Mouse (Mus musculus) granulocyte monocyte progenitor cell, adult 5-6 weeks (primary cell): Measurements from ENCODE around the gene Galnt17. TPM values are rescaled to one million over a fixed set of nuclear protein-coding genes. Genes with fewer than 3 reads are reported as not detected.

Experiments
- ATAC-seq: replicated peaks from 2 replicates; pipeline ENCODE4 v1.8.0; 2016; ENCODE audit warnings: mild to moderate bottlenecking, moderate TSS enrichment, inconsistent platforms; ENCODE audit not compliant: poor library complexity, severe bottlenecking
- total RNA-seq, 2 experiments: library from RNA; stranded (forward) in 1 of 2; stranded (reverse) in 1 of 2; fragments of 200-712, 200-1000 nt in 1 of 2; fragments of >200 nt in 1 of 2; fragmentation: Nextera tagmentation in 1 of 2; gene quantifications; 2 replicates each; pipeline ENCODE4 v1.2.3; 2014 to 2017

The Galnt17 gene
- total RNA-seq (2014; fragmentation: Nextera tagmentation) (not detected in 2 replicates), total RNA-seq (2017) (not detected in 2 replicates)

- ATAC-seq = no peak
Measured at GRCm38 (mm10) chr5:131308397-131308796, at the start of gene Galnt17. Gene Galnt17, minus strand, starts transcription at chr5:131308497.

- ATAC-seq = no peak
Measured at GRCm38 (mm10) chr5:131334536-131334935, 26.2 kb upstream of the Galnt17 start.

- ATAC-seq = no peak
Measured at GRCm38 (mm10) chr5:131321286-131321685, 13.0 kb upstream of the Galnt17 start.

DNA sequence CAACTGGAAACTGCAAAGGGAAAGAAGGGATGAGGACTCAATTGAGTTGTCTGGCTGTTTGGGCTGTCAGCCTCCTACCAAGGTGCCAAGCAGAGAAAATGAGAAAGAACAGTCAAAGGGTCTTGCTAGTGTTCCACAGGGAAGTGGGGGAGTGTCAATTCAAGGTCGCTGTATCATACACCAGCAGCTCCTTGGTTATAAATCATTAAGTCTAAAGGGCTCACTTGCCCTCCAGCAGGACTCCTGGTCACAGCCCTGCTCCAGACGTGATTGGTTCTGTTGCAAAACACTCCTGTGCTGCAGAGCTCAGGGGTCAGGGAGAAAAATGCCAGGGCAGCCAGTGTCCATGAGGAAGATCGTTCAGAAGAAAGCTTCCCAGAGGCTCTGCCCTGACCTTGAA, 11.3 kb upstream of the Galnt17 start:
- no peak for ATAC-seq

DNA sequence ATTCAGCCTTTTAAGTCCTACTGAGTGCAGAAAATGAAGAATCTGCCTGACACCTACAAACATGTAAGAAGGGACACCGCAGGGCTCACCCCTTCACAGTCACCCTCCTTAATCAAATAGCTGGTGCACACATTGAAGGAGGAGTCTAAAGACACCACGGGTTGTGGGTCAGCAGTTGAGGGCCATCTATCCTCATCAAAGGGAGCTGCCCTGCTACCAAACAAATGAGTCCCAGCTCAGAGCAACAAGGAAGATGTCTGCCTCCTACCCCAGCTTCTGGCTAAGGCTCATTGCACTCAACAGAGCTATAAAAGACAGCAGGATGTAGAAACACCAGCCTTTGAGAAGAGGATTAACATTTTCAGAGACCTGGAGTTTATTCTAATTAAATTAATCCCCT, 10.8 kb upstream of the Galnt17 start:
- ATAC-seq = no peak

DNA sequence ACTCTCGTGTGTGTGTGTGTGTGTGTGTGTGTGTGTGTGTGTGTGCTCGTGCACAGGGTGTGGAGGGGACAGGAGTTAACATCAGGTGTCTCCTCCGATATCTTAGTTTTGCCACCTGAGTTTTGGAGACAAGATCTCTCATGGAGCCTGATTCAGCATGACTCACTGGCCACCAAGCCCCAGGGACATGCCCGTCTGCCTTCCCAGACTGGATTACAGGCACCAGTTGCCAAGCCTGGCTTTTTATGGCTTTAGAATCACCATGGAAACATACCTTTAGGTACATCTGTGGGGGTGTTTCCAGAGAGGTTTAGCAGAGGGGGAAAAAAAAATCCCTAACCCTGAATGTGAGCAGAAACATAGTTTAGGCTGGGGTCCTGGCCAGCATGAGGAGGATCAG, 6.7 kb upstream of the Galnt17 start:
- ATAC-seq = no peak

DNA sequence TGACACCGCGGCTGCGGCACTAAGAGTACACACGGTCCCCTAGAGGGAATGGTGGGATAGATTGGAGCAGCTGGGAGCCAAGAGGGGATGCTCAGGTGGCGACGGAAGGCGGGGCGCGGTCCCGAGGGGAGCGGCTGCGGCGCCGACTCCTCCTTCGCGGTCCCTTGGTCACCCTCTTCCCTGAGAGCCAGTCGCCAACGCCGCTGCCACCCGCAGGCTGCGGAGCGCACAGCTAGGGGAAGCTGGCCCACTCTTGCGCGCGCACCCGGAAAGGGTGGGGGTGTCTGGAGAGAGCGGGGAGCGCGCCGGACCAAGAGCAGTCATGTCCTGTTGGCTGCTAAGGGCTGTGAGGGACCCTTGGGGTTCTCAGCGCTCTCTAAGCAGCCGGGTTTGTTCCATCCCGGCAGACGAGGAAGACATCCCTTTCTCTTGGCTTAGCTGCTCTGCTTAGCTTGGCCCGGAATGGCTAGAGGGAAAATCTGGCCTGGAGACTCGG, 593 bp downstream of the Galnt17 start:
- peak; percentile 17; the same call in 1 of the 2 replicates for ATAC-seq

- ATAC-seq = peak; percentile 52; the same call in 1 of the 2 replicates
Measured at GRCm38 (mm10) chr5:131306908-131307655, 1.2 kb downstream of the Galnt17 start.

- ATAC-seq = peak; percentile 33; the same call in 1 of the 2 replicates
Measured at GRCm38 (mm10) chr5:131306321-131306907, 1.9 kb downstream of the Galnt17 start.

GRCm38 (mm10) chr5:131305223-131305622, 3.1 kb downstream of the Galnt17 start:
- no peak for ATAC-seq

DNA sequence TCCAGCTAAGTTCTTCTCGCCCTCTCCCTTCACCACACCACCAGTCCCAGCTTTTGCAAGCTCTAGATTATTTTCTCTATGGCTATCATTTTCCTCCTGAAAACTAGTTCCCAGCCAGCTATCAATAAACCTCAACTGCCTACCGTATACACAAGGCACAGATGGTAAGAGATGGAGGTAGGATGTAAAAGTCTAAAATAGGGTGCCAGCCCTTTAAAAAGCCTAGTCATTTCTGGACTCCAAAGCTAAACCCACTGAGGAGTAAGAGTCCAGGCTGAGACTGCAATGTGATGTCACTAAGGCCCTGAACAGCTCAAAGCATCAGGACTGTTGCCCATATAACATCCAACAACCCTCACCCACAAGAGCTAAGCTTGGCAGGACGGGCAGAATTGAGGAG, 6.8 kb downstream of the Galnt17 start:
- no peak for ATAC-seq

- ATAC-seq = no peak
Measured at GRCm38 (mm10) chr5:131293726-131294449, 14.4 kb downstream of the Galnt17 start.

DNA sequence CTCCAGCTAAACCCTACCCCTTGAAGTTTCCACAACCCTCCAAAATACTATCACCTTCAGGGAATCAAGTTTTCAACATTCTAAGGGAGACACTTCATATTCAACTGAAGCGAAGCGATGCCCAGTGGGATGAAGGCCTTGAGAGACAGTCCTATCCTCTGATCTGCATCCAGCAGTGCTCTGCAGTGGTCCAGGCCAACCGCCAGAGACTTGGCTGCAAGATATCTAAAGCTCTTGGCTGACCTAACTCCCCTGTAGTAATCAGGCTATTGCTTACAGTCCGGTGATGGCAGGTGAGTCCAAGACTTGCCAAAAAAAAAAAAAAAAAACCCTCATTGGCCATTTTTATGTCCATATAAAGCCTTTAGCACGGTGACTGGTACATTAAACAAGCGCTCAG, 21.2 kb downstream of the Galnt17 start:
- ATAC-seq = no peak

- ATAC-seq = no peak
Measured at GRCm38 (mm10) chr5:131286680-131287079, 21.6 kb downstream of the Galnt17 start.

- no peak for ATAC-seq
Measured at GRCm38 (mm10) chr5:131280349-131280748, 27.9 kb downstream of the Galnt17 start.

DNA sequence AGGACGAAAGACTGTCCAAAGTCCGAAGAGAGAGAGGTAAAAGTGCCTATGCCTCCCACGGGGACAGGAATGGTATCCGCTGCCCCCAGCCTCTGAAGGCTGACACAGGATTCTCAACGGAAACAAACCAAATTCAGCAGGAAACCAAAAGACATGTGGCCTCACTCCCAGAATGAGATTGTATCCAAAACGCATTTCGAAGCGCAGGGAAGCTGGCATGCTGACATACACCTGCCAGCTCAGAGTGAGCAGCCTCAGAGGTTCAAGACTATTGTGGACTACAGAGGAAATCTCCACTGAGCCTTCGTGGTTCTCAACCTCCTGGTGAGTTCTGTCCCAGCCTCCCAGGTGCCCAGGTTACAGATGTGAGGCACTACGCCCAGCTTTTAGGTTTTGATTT, 29.0 kb downstream of the Galnt17 start:
- no peak for ATAC-seq

DNA sequence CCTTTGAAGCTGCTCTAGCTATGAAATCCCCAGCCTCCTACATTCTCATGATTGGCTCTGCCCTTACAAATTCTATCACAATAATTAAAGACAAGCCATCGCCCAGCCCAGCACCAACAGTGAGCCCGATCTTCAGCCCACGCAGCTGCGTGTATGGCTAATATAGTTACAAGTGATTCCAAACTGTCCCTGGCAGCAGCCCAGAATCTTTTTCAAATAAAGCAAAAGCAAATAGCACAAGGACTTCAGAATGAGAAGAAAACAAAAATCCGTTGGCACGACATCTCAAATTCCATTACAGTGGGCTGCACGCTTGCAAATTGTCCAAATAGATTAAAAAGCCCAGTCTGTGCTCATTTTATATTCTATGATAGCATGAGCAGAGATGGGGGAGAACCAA, 31.1 kb downstream of the Galnt17 start:
- ATAC-seq = no peak

DNA sequence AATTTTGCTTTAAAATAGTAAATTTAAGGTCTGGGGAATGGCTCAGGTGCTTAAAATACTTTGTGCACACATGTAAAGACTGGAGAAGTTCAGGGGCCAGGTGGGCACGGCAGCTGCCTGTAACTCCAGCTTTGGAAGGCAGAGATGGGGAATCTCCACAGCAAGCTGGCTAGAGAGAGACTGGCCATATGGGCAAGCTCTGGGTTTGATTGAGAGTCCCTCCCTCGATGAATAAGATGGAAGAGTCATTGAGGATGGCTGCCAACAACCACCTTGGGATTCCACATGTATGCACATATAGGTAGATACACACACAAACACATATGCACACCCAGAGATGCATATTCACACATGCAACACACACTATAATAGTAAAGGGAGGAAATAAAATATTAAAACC, 42.0 kb downstream of the Galnt17 start:
- no peak for ATAC-seq

- ATAC-seq = no peak
Measured at GRCm38 (mm10) chr5:131264145-131264544, 44.2 kb downstream of the Galnt17 start.

- no peak for ATAC-seq
Measured at GRCm38 (mm10) chr5:131250701-131251636, 57.3 kb downstream of the Galnt17 start.
